Mouse (Mus musculus): Measurements from ENCODE around the gene Ccdc22. TPM values are rescaled to one million over a fixed set of nuclear protein-coding genes. Genes with fewer than 3 reads are reported as not detected.

Ccdc22 gene
- 2.4 TPM for polyA plus RNA-seq (2014; fragmentation: Illumina TruSeq; extraction: RNeasy Lipid Tissue Mini Kit (QIAGEN cat#74804); ENCODE audit: low read depth, low replicate concordance)

GRCm38 (mm10) chrX:7604879-7605574, at the start of gene Ccdc22:
TSS of gene Ccdc22 (minus strand) at chrX:7605517.

DNA sequence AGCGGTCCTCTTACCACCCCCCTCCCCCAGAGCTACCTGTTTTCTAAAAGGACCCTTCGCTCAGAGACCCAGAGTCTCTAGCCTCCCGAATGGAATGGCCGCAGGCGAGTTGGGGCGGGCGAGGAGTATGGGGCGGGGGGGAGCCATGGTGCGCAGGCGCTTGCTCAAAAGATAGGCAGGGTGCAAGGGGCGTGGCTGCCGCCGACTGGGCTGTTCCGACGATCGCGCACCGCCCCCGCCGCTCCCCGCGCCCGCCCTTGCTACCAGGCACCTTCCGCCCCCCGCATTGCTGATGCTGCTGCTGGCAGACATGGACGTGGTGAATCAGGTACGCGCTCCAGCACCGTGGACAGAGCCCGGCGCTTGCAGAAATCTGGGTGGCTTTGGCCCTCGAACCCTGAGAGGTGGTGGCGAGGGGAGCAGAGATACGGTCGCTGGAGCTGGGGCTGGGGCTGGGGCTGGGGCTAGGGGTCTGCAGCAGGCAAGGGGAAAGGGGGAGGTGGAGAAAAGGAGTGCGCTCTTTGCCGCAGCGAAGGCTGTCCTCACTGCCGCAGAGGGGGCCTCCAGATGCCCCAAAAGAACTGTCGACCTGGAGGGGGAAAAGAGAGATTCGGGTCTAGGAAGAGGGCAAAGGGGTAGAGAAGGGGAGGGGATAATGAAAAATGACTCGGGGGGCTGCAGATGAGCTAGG, 33.2 kb upstream of the Ccdc22 start, which contains the start of gene Syp:
TSS of gene Syp (plus strand) at position 71 of the 691 bp plus-strand sequence.

DNA sequence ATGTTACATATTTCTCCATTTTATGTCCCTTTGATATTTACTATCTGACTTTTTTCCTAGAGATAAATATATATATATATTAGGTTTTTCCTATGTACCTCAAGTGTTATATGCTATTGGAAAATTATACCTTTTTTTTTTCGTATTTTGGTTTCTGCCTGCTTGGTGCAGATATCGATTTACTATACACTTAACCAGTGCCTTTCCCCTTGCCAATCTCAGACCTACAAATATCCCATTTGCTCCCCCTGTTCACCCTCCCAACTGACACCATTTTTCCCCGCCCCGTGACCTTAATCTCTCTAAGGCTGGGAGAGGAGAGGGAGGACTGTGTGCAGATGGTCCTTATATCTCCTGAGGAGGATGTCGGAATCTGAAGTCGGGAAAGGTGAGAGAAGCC, 1.5 kb upstream of the Ccdc22 start, which contains the start of gene Cacna1f:
TSS of gene Cacna1f (plus strand) at position 301 of the 400 bp plus-strand sequence.

GRCm38 (mm10) chrX:7574087-7574884, 31.0 kb downstream of the Ccdc22 start, which contains the start of gene Ppp1r3f:
TSS of gene Ppp1r3f (minus strand) at chrX:7574283.

DNA sequence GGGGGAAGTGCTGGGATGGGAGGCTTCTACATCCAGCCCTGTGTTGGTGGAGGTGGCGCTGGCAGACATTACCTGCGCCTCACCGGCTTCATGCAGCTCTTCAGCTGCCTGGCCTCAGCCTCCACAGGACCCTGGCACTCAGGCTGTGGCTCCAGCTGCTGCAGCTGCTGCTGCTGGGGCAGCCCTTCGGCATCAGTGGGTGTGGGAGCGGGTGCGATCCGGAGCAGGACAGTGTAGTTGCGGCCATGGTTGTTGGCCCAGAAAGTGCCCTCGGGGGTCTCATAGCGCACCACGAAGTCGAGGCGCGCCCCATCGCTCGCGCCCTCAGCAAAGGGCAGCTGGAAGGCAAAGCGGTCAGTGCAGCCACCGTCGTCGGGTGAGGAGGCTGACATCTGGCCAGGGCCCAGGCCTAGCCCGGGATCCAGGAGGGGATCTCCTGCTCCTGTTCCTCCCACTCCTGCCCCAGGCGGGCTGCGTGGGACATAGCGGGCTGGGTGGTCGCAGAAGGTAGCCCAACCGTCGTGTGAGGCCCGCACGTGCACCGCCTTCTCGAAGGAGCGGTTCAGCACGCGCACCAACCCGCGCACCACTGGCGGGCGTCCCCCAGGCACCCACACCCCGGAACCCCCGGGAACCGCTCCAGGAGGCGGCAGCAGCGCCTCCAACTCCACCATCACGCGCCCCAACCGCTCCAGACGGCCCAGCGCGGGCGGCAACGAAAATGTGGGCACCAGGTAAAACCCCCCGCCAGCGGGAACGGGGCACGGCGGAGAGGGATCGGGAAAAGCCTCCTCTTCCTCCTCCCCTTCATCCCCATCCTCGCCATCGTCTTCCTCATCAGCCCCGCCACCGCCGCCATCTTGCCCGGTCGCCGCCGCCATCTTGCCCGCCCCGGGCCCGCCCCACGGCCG, 31.9 kb downstream of the Ccdc22 start, which contains the start of gene Foxp3:
TSS of gene Foxp3 (plus strand) at position 469 of the 911 bp plus-strand sequence.

Other genes starting within 250 kb of the Ccdc22 start
- gene Usp27x, start 229.7 kb downstream of the Ccdc22 start, polyA plus RNA-seq (2014; fragmentation: Illumina TruSeq; extraction: RNeasy Lipid Tissue Mini Kit (QIAGEN cat#74804); ENCODE audit: low read depth, low replicate concordance): 0.53 TPM
- 0.34 TPM for gene Foxp3, start 31.9 kb downstream of the Ccdc22 start, polyA plus RNA-seq (2014; fragmentation: Illumina TruSeq; extraction: RNeasy Lipid Tissue Mini Kit (QIAGEN cat#74804); ENCODE audit: low read depth, low replicate concordance)
- not detected for gene Ppp1r3f, start 31.2 kb downstream of the Ccdc22 start, polyA plus RNA-seq (2014; fragmentation: Illumina TruSeq; extraction: RNeasy Lipid Tissue Mini Kit (QIAGEN cat#74804); ENCODE audit: low read depth, low replicate concordance)
- gene Cacna1f, start 1.6 kb upstream of the Ccdc22 start, polyA plus RNA-seq (2014; fragmentation: Illumina TruSeq; extraction: RNeasy Lipid Tissue Mini Kit (QIAGEN cat#74804); ENCODE audit: low read depth, low replicate concordance): not detected
- 0.45 TPM for gene Syp, start 33.0 kb upstream of the Ccdc22 start, polyA plus RNA-seq (2014; fragmentation: Illumina TruSeq; extraction: RNeasy Lipid Tissue Mini Kit (QIAGEN cat#74804); ENCODE audit: low read depth, low replicate concordance)
- gene Prickle3, start 51.7 kb upstream of the Ccdc22 start, polyA plus RNA-seq (2014; fragmentation: Illumina TruSeq; extraction: RNeasy Lipid Tissue Mini Kit (QIAGEN cat#74804); ENCODE audit: low read depth, low replicate concordance): 2.7 TPM
- gene Plp2, start 65.9 kb upstream of the Ccdc22 start, polyA plus RNA-seq (2014; fragmentation: Illumina TruSeq; extraction: RNeasy Lipid Tissue Mini Kit (QIAGEN cat#74804); ENCODE audit: low read depth, low replicate concordance): 1.5 TPM
- 4.8 TPM for gene Magix, start 75.7 kb upstream of the Ccdc22 start, polyA plus RNA-seq (2014; fragmentation: Illumina TruSeq; extraction: RNeasy Lipid Tissue Mini Kit (QIAGEN cat#74804); ENCODE audit: low read depth, low replicate concordance)
- gene Gpkow, start 91.6 kb upstream of the Ccdc22 start, polyA plus RNA-seq (2014; fragmentation: Illumina TruSeq; extraction: RNeasy Lipid Tissue Mini Kit (QIAGEN cat#74804); ENCODE audit: low read depth, low replicate concordance): 18.2 TPM
- 12.3 TPM for gene Wdr45, start 108.8 kb upstream of the Ccdc22 start, polyA plus RNA-seq (2014; fragmentation: Illumina TruSeq; extraction: RNeasy Lipid Tissue Mini Kit (QIAGEN cat#74804); ENCODE audit: low read depth, low replicate concordance)
- gene Gm45208, start 116.7 kb upstream of the Ccdc22 start, polyA plus RNA-seq (2014; fragmentation: Illumina TruSeq; extraction: RNeasy Lipid Tissue Mini Kit (QIAGEN cat#74804); ENCODE audit: low read depth, low replicate concordance): not detected
- 2.0 TPM for gene Praf2, start 122.9 kb upstream of the Ccdc22 start, polyA plus RNA-seq (2014; fragmentation: Illumina TruSeq; extraction: RNeasy Lipid Tissue Mini Kit (QIAGEN cat#74804); ENCODE audit: low read depth, low replicate concordance)
- gene Ccdc120, start 145.4 kb upstream of the Ccdc22 start, polyA plus RNA-seq (2014; fragmentation: Illumina TruSeq; extraction: RNeasy Lipid Tissue Mini Kit (QIAGEN cat#74804); ENCODE audit: low read depth, low replicate concordance): 0.26 TPM
- gene Tfe3, start 157.0 kb upstream of the Ccdc22 start, polyA plus RNA-seq (2014; fragmentation: Illumina TruSeq; extraction: RNeasy Lipid Tissue Mini Kit (QIAGEN cat#74804); ENCODE audit: low read depth, low replicate concordance): 4.8 TPM
- 16.7 TPM for gene Gripap1, start 184.2 kb upstream of the Ccdc22 start, polyA plus RNA-seq (2014; fragmentation: Illumina TruSeq; extraction: RNeasy Lipid Tissue Mini Kit (QIAGEN cat#74804); ENCODE audit: low read depth, low replicate concordance)
- gene Kcnd1, start 216.8 kb upstream of the Ccdc22 start, polyA plus RNA-seq (2014; fragmentation: Illumina TruSeq; extraction: RNeasy Lipid Tissue Mini Kit (QIAGEN cat#74804); ENCODE audit: low read depth, low replicate concordance): not detected
- gene Otud5, start 235.8 kb upstream of the Ccdc22 start, polyA plus RNA-seq (2014; fragmentation: Illumina TruSeq; extraction: RNeasy Lipid Tissue Mini Kit (QIAGEN cat#74804); ENCODE audit: low read depth, low replicate concordance): 24.3 TPM